Mouse (Mus musculus): ENCODE data around the gene Selenbp2. TPM values are rescaled to one million over a fixed set of nuclear protein-coding genes. Genes with fewer than 3 reads are reported as not detected.
"Not testable (repeated sequence)": the region's sequence is repeated elsewhere in the genome, so short reads cannot be mapped to it uniquely, and the experiment has no call there.

Gene Selenbp2
- total and polyA plus RNA-seq, 2 experiments from 2014 or later, result 0.79 to 1.8 TPM

DNA sequence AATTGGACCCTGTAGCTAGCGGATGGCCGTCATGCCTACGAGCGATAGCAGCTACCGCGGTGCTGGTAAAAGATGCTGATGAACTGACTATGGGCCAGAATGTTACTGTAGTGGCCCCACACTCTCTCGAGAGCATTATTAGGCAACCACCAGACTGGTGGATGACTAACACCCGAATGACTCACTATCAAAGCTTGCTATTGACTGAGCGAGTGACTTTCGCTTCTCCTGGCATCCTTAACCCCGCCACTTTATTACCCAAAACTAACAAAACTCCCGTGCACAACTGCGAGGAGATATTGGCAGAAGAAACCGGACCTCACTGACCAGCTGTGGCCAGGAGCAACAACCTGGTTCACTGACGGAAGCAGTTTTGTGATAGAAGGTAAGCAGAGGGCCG, 12.6 kb upstream of the Selenbp2 start:
- H3K4me2 ChIP-seq (ENCODE audit: low read depth, low read length), result no peak overlapping the region
- no peak for TF ChIP-seq CTCF (IDR thresholded peaks at IDR 0.05; ENCODE audit: low read depth)
- H3K27ac ChIP-seq, result no peak overlapping the region
- H3K27me3 ChIP-seq (ENCODE audit: insufficient read depth, low read length), result no peaks in the 10 kb centered on the region
- no peak overlapping the region for H3K4me3 ChIP-seq (ENCODE audit: low read length)
- no peak overlapping the region for H3K9ac ChIP-seq (replicated peaks; ENCODE audit: low read length)
- H3K4me1 ChIP-seq (ENCODE audit: insufficient read depth, low read length), result no peaks in the 10 kb centered on the region
- no peaks in the 10 kb centered on the region for H3K9me3 ChIP-seq (ENCODE audit: low read length)
- H3K36me3 ChIP-seq (ENCODE audit: insufficient read depth, low read length), result no peaks in the 10 kb centered on the region
- ATAC-seq, result no peak
- DNase-seq (ENCODE audit: low spot score), result no peak
- 93% methylated on average over 16 of the region's 16 CpGs for WGBS

GRCm38 (mm10) chr3:94683646-94684045, 9.7 kb upstream of the Selenbp2 start:
- H3K4me3 ChIP-seq (ENCODE audit: low read length), result no peak overlapping the region
- no peak overlapping the region for H3K9ac ChIP-seq (replicated peaks; ENCODE audit: low read length)
- no peaks in the 10 kb centered on the region for H3K36me3 ChIP-seq (ENCODE audit: insufficient read depth, low read length)
- H3K4me1 ChIP-seq (ENCODE audit: insufficient read depth, low read length), result no peaks in the 10 kb centered on the region
- no peak for ATAC-seq
- H3K9me3 ChIP-seq (ENCODE audit: low read length), result no peaks in the 10 kb centered on the region
- H3K27me3 ChIP-seq (ENCODE audit: insufficient read depth, low read length), result no peaks in the 10 kb centered on the region
- no peak for DNase-seq (ENCODE audit: low spot score)
- H3K27ac ChIP-seq, result no peak overlapping the region
- TF ChIP-seq CTCF (IDR thresholded peaks at IDR 0.05; ENCODE audit: low read depth), result no peak
- WGBS, result 88% methylated on average over 6 of the region's 6 CpGs
- H3K4me2 ChIP-seq (ENCODE audit: low read depth, low read length), result no peak overlapping the region

DNA sequence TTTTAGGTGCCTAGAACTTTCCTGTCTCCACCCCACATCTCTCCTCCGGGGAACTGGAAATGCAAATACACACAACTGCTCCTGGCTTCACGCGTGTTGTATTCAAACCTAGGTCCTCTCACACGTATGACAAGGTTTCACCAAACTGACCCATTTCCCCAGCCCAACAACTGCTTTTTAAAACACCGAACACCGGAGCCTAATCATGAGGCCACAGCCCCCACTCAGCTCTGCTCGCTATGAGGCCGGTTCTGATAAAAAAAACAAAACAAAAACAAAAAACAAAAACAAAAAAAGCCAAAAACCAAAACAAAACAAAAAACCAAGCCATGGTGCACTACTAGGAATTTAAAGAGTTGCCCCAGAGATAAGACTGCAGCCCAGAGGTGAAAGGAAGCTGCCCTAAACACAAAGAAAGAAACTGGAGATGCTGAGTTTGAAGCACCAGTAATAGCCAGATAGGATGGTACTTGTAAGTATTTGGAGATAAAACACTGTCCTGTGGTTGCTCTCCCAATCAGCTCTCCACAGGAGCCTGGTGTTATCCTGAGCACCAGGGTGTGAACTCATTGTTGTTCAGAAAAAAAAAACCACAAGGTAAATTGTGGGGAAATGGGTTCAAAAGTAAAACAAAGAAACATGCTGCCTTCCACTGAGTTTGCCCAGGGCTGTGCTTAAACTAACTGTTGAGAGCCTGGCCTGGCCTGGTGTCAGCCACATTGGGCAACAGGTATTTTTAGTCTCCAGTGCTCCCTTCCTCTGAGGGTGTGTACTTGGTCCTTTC, 7.2 kb upstream of the Selenbp2 start:
- H3K4me1 ChIP-seq (ENCODE audit: insufficient read depth, low read length); H3K9me3 ChIP-seq (ENCODE audit: low read length); H3K4me2 ChIP-seq (ENCODE audit: low read depth, low read length); H3K27ac ChIP-seq; H3K36me3 ChIP-seq (ENCODE audit: insufficient read depth, low read length); H3K4me3 ChIP-seq (ENCODE audit: low read length); ATAC-seq; H3K9ac ChIP-seq (replicated peaks; ENCODE audit: low read length); DNase-seq (ENCODE audit: low spot score); H3K27me3 ChIP-seq (ENCODE audit: insufficient read depth, low read length): not testable (repeated sequence)
- 88% methylated on average over 8 of the region's 8 CpGs for WGBS

DNA sequence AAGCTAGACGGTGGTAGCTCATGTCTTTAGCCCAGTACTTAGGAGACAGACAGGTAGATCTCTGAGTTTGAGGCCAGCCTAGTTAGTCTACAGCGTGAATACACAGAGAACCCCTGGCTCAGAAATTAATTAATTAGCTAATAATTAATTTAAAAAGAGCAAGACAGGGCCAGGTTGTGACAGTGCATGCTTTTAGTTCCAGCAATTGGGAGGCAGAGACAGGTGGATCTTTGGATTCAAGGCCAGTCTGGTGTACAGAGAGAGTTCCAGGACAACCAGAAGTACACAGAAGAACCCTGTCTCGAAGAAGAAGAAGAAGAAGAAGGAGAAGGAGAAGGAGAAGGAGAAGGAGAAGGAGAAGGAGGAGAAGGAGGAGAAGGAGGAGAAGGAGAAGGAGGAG, 4.7 kb upstream of the Selenbp2 start:
- not testable (repeated sequence) for ATAC-seq; H3K9ac ChIP-seq (replicated peaks; ENCODE audit: low read length); H3K27ac ChIP-seq; H3K4me2 ChIP-seq (ENCODE audit: low read depth, low read length); H3K4me1 ChIP-seq (ENCODE audit: insufficient read depth, low read length); H3K36me3 ChIP-seq (ENCODE audit: insufficient read depth, low read length); DNase-seq (ENCODE audit: low spot score); H3K4me3 ChIP-seq (ENCODE audit: low read length); H3K27me3 ChIP-seq (ENCODE audit: insufficient read depth, low read length); H3K9me3 ChIP-seq (ENCODE audit: low read length)
- WGBS, result 78% methylated on average over 3 of the region's 3 CpGs

DNA sequence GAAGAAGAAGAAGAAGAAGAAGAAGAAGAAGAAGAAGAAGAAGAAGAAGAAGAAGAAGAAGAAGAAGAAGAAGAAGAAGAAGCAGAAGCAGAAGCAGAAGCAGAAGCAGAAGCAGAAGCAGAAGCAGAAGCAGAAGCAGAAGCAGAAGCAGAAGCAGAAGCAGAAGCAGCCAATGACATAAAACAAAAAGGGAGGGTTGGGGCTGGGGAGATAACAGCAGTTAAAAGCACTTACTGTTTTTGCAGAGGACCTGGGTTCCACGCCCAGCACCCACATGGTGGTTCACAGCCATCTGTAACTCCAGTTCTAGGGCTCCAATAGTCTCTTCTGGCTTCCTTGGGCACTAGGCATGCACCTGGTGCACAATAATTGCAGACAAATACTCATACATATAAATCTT, 4.2 kb upstream of the Selenbp2 start:
- 84% methylated on average over 1 of the region's 1 CpGs for WGBS
- not testable (repeated sequence) for H3K27ac ChIP-seq; H3K27me3 ChIP-seq (ENCODE audit: insufficient read depth, low read length); ATAC-seq; H3K4me2 ChIP-seq (ENCODE audit: low read depth, low read length); H3K4me3 ChIP-seq (ENCODE audit: low read length); DNase-seq (ENCODE audit: low spot score); H3K9ac ChIP-seq (replicated peaks; ENCODE audit: low read length); H3K36me3 ChIP-seq (ENCODE audit: insufficient read depth, low read length); H3K4me1 ChIP-seq (ENCODE audit: insufficient read depth, low read length); H3K9me3 ChIP-seq (ENCODE audit: low read length)

DNA sequence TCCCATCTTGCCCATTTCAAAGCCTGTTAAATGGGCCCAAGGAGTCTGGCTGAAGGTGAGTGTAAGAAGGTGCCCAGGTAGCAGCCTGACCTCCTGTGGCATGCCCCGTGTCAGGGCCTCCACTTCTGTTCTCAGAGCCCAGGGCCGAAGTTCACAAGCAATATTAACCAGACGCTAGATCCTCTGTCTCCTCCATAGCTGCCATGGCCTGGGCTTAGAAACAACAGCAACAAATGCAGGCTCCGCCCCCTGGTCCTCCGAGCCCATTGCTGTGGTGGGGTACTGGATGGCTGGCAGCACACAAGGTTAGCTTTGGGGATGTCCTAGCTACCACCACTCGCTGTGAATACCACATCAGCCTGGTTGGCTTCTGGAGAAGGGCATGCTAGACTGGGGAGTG, 3.2 kb upstream of the Selenbp2 start:
- not testable (repeated sequence) for H3K27ac ChIP-seq; DNase-seq (ENCODE audit: low spot score); H3K4me1 ChIP-seq (ENCODE audit: insufficient read depth, low read length); H3K36me3 ChIP-seq (ENCODE audit: insufficient read depth, low read length); H3K9me3 ChIP-seq (ENCODE audit: low read length); H3K4me2 ChIP-seq (ENCODE audit: low read depth, low read length); H3K4me3 ChIP-seq (ENCODE audit: low read length); ATAC-seq; H3K9ac ChIP-seq (replicated peaks; ENCODE audit: low read length); H3K27me3 ChIP-seq (ENCODE audit: insufficient read depth, low read length)
- 62% methylated on average over 6 of the region's 6 CpGs for WGBS

DNA sequence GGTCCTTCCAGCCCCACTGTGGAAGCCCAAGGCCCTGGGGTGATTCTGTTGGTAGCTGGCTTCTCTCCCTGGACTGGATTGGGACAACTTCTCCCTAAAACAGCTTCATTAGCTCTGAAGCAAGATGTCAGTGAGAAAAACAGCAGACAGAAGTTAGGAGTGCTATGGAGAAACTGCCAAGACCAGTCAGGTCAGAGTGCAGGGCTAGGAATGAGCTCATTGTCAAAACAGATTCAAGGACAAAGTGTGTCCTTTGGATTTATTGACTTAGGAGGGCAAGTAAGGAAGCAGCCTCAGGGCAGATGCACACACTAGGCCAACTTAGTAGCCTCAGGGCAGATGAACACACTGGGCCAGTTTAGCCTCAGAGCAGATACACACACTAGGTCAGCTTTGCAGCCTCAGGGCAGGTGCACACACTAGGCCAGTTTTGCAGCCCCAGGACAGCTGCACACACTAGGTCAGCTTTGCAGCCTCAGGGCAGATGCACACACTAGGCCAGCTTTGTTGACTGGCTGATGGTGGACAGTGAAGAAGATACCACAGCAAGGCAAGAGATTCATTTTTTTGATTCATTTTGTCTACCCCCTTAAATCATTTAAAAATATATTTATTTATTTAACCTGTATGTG, 2.6 kb upstream of the Selenbp2 start:
- no peak for ATAC-seq
- TF ChIP-seq CTCF (IDR thresholded peaks at IDR 0.05; ENCODE audit: low read depth), result no peak
- no peak overlapping the region for H3K27ac ChIP-seq
- no peaks in the 10 kb centered on the region for H3K36me3 ChIP-seq (ENCODE audit: insufficient read depth, low read length)
- H3K4me2 ChIP-seq (ENCODE audit: low read depth, low read length), result no peak overlapping the region
- H3K27me3 ChIP-seq (ENCODE audit: insufficient read depth, low read length), result no peaks in the 10 kb centered on the region
- no peaks in the 10 kb centered on the region for H3K4me1 ChIP-seq (ENCODE audit: insufficient read depth, low read length)
- no peaks in the 10 kb centered on the region for H3K9me3 ChIP-seq (ENCODE audit: low read length)
- no peak overlapping the region for H3K4me3 ChIP-seq (ENCODE audit: low read length)
- DNase-seq (ENCODE audit: low spot score), result no peak
- H3K9ac ChIP-seq (replicated peaks; ENCODE audit: low read length), result no peak overlapping the region

DNA sequence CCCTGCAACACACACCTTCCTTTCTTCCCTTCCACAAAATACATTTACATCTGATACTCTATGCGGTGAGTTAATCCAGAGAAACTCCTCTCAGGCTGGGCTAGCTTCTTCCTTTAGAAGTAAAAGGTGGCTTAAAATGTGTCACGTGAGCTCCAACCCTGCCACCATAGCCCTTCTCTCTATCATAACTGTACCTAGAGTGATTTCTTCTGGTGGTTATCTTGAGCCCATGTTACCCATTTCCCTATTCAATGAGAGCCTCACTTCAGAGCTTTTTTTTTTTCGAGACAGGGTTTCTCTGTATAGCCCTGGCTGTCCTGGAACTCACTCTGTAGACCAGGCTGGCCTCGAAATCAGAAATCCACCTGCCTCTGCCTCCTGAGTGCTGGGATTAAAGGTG, 1.7 kb upstream of the Selenbp2 start:
- not testable (repeated sequence) for H3K4me1 ChIP-seq (ENCODE audit: insufficient read depth, low read length); H3K27ac ChIP-seq; H3K4me3 ChIP-seq (ENCODE audit: low read length); H3K4me2 ChIP-seq (ENCODE audit: low read depth, low read length); H3K9ac ChIP-seq (replicated peaks; ENCODE audit: low read length); ATAC-seq; H3K9me3 ChIP-seq (ENCODE audit: low read length); H3K27me3 ChIP-seq (ENCODE audit: insufficient read depth, low read length); DNase-seq (ENCODE audit: low spot score); H3K36me3 ChIP-seq (ENCODE audit: insufficient read depth, low read length)
- WGBS, result 87% methylated on average over 4 of the region's 4 CpGs

GRCm38 (mm10) chr3:94693874-94694273, 518 bp downstream of the Selenbp2 start:
- not testable (repeated sequence) for H3K36me3 ChIP-seq (ENCODE audit: insufficient read depth, low read length); H3K9me3 ChIP-seq (ENCODE audit: low read length); ATAC-seq; H3K27ac ChIP-seq; H3K27me3 ChIP-seq (ENCODE audit: insufficient read depth, low read length); H3K4me1 ChIP-seq (ENCODE audit: insufficient read depth, low read length); DNase-seq (ENCODE audit: low spot score); H3K4me3 ChIP-seq (ENCODE audit: low read length); H3K9ac ChIP-seq (replicated peaks; ENCODE audit: low read length); H3K4me2 ChIP-seq (ENCODE audit: low read depth, low read length)
- 71% methylated on average over 5 of the region's 8 CpGs for WGBS

DNA sequence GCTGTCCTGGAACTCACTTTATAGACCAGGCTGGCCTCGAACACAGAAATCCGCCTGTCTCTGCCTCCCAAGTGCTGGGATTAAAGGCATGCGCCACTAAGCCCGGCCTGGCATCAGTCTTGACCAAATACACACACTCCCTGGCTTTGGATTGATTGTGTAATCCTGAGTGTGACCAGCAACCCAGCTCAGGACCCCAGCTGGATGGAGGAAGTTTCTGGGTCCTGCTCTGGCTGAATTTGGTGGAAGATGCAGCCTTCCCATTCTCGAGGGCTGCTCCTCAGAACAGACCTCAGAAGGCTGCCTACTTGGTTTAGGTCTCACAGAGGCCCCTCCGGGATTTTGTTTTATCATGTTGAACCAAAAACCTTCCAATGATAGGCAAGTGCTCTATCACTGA, 2.2 kb downstream of the Selenbp2 start:
- ATAC-seq; H3K9ac ChIP-seq (replicated peaks; ENCODE audit: low read length); H3K36me3 ChIP-seq (ENCODE audit: insufficient read depth, low read length); H3K4me2 ChIP-seq (ENCODE audit: low read depth, low read length); H3K27me3 ChIP-seq (ENCODE audit: insufficient read depth, low read length); H3K27ac ChIP-seq; DNase-seq (ENCODE audit: low spot score); H3K4me1 ChIP-seq (ENCODE audit: insufficient read depth, low read length); H3K9me3 ChIP-seq (ENCODE audit: low read length); H3K4me3 ChIP-seq (ENCODE audit: low read length): not testable (repeated sequence)
- WGBS, result 91% methylated on average over 6 of the region's 6 CpGs

All from hindbrain, postnatal 0 days (tissue).